Mouse (Mus musculus) intestine, postnatal 0 days (tissue): ENCODE measurements around the gene Kdm7a. TPM values are rescaled to one million over a fixed set of nuclear protein-coding genes. Genes with fewer than 3 reads are reported as not detected.

Source experiments
- ATAC-seq: fragments of 200-750 bp; cut with Nextera tagmentation; 2 replicates; pipeline ENCODE4 v1.8.0; 2017; ENCODE audit warnings: mild to moderate bottlenecking, moderate TSS enrichment, moderate library complexity
- H3K27ac ChIP-seq: fragments of 300-500 bp; sonication (generic); 2 replicates; pipeline ENCODE4 v1.5.1; 2014; ENCODE audit warnings: mild to moderate bottlenecking, low read depth, low read length, moderate library complexity
- H3K27me3 ChIP-seq: fragments of 300-500 bp; sonication (generic); replicated peaks from 2 replicates; pipeline ENCODE4 v1.6.1; 2014; ENCODE audit warnings: low read length, mixed read lengths; ENCODE audit not compliant: control insufficient read depth, insufficient read depth
- H3K36me3 ChIP-seq: fragments of 300-500 bp; sonication (generic); 2 replicates; pipeline ENCODE4 v1.6.1; 2014; ENCODE audit warnings: mild to moderate bottlenecking, moderate library complexity; ENCODE audit not compliant: control insufficient read depth, insufficient read depth
- H3K4me1 ChIP-seq: fragments of 300-500 bp; sonication (generic); replicated peaks from 2 replicates; pipeline ENCODE4 v1.6.1; 2014; ENCODE audit warnings: antibody characterized with exemption, low read length, mixed read lengths; ENCODE audit not compliant: control insufficient read depth, insufficient read depth
- H3K4me2 ChIP-seq: fragments of 300-500 bp; sonication (generic); replicated peaks from 2 replicates; pipeline ENCODE4 v1.6.1; 2014; ENCODE audit warnings: low read depth, mild to moderate bottlenecking, moderate library complexity
- H3K4me3 ChIP-seq: fragments of 300-500 bp; sonication (generic); 2 replicates; pipeline ENCODE4 v1.5.1; 2014; ENCODE audit warnings: low read depth, low read length
- H3K9ac ChIP-seq: fragments of 300-500 bp; sonication (generic); 2 replicates; pipeline ENCODE4 v1.6.1; 2014; ENCODE audit warnings: mild to moderate bottlenecking, low read depth, low read length
- H3K9me3 ChIP-seq: fragments of 300-500 bp; sonication (generic); 2 replicates; pipeline ENCODE4 v1.6.1; 2016; ENCODE audit warnings: mixed run types; ENCODE audit not compliant: control insufficient read depth
- CTCF ChIP-seq: sonication (generic); IDR thresholded peaks from 2 replicates; pipeline ENCODE4 v1.5.1; 2016; ENCODE audit warnings: low read depth, mild to moderate bottlenecking, control low read depth, antibody characterized with exemption, moderate library complexity
- WGBS: fragments of 180-500 bp; shearing (Covaris S2); extraction: QIAGEN DNeasy Blood & Tissue Kit; methylation state at CpG from one replicate; pipeline ENCODE4 v1.1.7; 2014; 5-methylcytosine and 5-hydroxymethylcytosine counted together
- polyA plus RNA-seq: library from polyadenylated mRNA; unstranded; fragments of >200 nt; fragmentation: Nextera tagmentation; extraction: Ambion mirVana; gene quantifications from 2 replicates; pipeline ENCODE4 v1.2.1, GENCODE M21; 2015

Gene Kdm7a
- polyA plus RNA-seq, 1 experiment from 2014 or later: 2.3 TPM

DNA sequence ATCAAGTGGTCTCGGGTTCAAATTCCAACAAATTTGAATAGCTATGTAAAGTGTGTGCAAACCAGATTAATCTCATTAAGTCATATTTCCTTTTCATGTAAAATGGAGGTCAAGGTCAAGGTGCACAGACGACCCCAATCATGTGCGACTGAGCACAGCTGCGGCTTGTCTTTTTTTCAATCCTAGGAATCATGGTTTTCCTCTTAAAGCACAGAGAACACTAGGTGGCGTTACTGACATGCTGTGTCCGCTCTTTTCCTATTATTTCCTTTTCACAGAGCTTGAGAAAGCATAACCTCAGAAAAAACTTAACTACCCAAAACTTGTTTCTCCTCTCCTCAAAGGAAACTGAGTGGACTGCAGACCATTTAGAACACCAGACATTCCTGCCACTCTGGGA is 60.5 kb downstream of the Kdm7a start:
- Histone ChIP-seq H3K4me3 (no peak overlapping the region), H3K27me3 (no peaks in the 10 kb centered on the region), H3K9ac (no peak overlapping the region), H3K4me2 (no peak overlapping the region), H3K4me1 (no peaks in the 10 kb centered on the region), H3K27ac (no peak overlapping the region), H3K36me3 (peaks cover 58% of the 10 kb centered on the region), H3K9me3 (no peaks in the 10 kb centered on the region)
- 59% methylated on average over 6 of the region's 6 CpGs for WGBS
- ATAC-seq: no peak
- peak; percentile 68 for TF ChIP-seq CTCF

DNA sequence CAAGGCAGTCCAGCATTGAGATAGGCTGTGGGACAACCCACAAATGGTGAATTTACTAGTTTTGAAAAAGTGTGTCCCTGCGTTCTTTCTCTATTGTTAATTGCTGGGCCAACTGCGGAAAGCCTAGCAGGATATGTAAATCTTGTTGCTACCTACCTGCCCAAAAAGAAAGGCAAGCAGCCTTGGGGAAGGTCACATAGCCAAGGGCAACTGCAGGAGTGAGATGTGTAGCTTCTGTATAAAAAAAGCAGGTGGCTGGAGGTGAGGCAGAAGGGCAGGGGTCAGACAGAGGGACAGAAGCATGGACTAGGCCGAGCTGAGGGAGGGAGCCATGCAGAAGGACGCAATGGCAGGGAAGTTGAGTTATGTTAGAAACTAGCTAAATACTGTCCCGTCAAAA is 74.0 kb downstream of the Kdm7a start:
- no peak overlapping the region for H3K27ac ChIP-seq
- H3K4me2 ChIP-seq: no peak overlapping the region
- H3K4me1 ChIP-seq: no peaks in the 10 kb centered on the region
- 80% methylated on average over 5 of the region's 5 CpGs for WGBS
- peaks cover 15% of the 10 kb centered on the region; the same call in 1 of the 2 replicates for H3K36me3 ChIP-seq
- no peak for ATAC-seq
- H3K9me3 ChIP-seq: no peaks in the 10 kb centered on the region
- H3K9ac ChIP-seq: no peak overlapping the region
- no peak for TF ChIP-seq CTCF
- H3K27me3 ChIP-seq: no peaks in the 10 kb centered on the region
- no peak overlapping the region for H3K4me3 ChIP-seq

DNA sequence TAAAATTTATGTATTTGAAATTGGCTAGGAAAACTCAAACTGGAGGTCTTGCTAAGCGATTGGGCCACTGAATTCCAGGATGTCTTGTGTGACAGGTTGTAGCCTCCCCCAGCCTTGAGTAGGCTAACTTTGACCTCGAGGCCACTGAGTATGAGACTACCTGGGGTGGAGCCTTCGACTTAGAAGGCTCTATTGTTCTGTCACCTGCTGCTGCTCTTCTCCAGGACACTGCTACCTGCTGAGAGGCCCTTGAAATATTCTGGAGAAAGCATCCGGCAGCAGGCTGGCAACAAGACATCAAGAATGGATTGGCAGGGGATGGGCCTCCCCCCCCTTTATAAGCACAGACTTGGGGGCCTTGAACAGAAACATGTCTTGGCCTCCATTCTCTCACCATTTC is 75.1 kb downstream of the Kdm7a start:
- H3K4me2 ChIP-seq: no peak overlapping the region
- no peak overlapping the region for H3K27ac ChIP-seq
- H3K27me3 ChIP-seq: no peaks in the 10 kb centered on the region
- WGBS: 42% methylated on average over 4 of the region's 4 CpGs
- TF ChIP-seq CTCF: no peak
- no peak for ATAC-seq
- H3K4me1 ChIP-seq: no peaks in the 10 kb centered on the region
- peaks cover 15% of the 10 kb centered on the region; the same call in 1 of the 2 replicates for H3K36me3 ChIP-seq
- no peak overlapping the region for H3K9ac ChIP-seq
- H3K4me3 ChIP-seq: no peak overlapping the region
- H3K9me3 ChIP-seq: no peaks in the 10 kb centered on the region

DNA sequence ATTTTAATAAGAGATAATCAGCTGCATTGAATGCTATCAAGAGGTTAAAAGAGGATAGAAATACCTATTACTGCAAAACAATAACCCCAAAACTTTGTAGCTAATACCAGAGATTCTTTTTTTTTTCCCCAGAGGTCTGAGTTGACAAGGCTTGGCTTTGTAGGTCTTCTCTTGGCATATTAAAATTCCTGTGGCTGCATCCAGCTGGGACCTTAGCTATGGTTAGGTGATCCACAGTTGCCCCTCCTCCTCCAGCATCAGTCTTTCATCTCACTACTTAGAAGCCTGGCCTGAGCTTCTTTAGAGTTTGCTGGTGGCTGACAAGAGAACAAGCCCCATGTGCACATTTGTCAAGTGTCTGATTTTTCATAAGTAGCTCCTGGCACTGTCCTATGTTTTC is 81.9 kb downstream of the Kdm7a start:
- Histone ChIP-seq H3K9me3 (no peaks in the 10 kb centered on the region), H3K27me3 (no peaks in the 10 kb centered on the region), H3K4me2 (no peak overlapping the region), H3K36me3 (0 out of 2 replicates have a peak, but pooled peaks cover 8% of the 10 kb centered on the region), H3K4me1 (no peaks in the 10 kb centered on the region), H3K9ac (no peak overlapping the region), H3K4me3 (no peak overlapping the region), H3K27ac (no peak overlapping the region)
- ATAC-seq: no peak
- no peak for TF ChIP-seq CTCF

DNA sequence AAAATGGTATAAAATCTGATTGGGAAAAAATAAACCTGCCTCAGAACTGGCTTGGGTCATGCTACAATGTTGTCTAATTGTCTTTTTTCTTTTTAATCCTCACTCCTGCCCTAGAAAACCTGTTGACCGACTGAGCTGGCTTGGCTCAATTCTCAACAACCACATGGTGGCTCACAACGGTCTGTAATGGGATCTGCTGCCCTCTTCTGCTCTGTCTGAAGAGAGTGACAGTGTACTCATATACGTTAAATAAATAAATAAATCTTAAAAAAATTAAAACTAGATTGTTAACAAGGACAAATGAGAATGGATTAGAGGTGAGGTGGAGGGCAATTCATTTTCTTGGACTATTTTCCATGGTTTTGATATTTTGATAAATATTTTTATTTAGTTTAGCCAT is 85.9 kb downstream of the Kdm7a start:
- Histone ChIP-seq H3K9ac (no peak overlapping the region), H3K27me3 (no peaks in the 10 kb centered on the region), H3K4me1 (0 out of 2 replicates have a peak, but pooled peaks cover 8% of the 10 kb centered on the region), H3K9me3 (no peaks in the 10 kb centered on the region), H3K36me3 (0 out of 2 replicates have a peak, but pooled peaks cover 8% of the 10 kb centered on the region), H3K27ac (no peak overlapping the region), H3K4me3 (no peak overlapping the region), H3K4me2 (no peak overlapping the region)
- no peak for ATAC-seq
- TF ChIP-seq CTCF: peak; percentile 41
- WGBS: 45% methylated on average over 3 of the region's 3 CpGs

DNA sequence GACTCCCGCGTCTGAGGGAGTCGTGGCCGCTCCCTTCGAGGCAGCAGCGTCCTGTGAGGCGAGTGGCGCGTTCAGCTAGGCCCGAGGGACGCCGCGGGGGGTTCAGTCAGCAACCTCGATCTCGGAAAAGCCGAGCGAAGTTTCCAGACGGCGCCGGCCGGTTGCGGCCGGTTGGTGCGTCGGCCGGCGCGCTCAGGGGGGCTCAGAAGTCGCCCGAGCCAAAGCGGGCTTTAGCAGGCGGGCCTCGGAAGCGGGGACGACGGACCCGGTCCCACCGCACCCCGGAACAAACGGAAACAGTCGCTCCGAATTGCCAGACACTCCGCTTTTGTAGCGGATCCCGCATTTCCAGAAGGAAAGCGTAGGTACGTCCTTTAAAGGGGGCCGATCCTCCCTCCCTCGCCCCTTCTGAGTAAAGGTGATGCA is 88.1 kb downstream of the Kdm7a start:
- H3K27me3 ChIP-seq: no peaks in the 10 kb centered on the region
- WGBS: 10% methylated on average over 49 of the region's 49 CpGs
- 0 out of 2 replicates have a peak, but pooled peaks cover 8% of the 10 kb centered on the region for H3K4me1 ChIP-seq
- peak overlapping the region; percentile 86 for H3K27ac ChIP-seq
- peak overlapping the region; percentile 81 for H3K4me3 ChIP-seq
- TF ChIP-seq CTCF: 0 out of 2 replicates have a peak, but pooled peaks have one; percentile 0
- 0 out of 2 replicates have a peak, but pooled peaks cover 10% of the 10 kb centered on the region for H3K36me3 ChIP-seq
- no peaks in the 10 kb centered on the region for H3K9me3 ChIP-seq
- H3K9ac ChIP-seq: peak overlapping the region; percentile 95
- no peak for ATAC-seq
- H3K4me2 ChIP-seq: peak overlapping the region; percentile 66
